Mouse (Mus musculus): Measurements from ENCODE around the gene Rprd1b. TPM values are rescaled to one million over a fixed set of nuclear protein-coding genes. Genes with fewer than 3 reads are reported as not detected.

Gene Rprd1b
- polyA plus RNA-seq, 1 experiment from 2014 or later, result 40.8 TPM

DNA sequence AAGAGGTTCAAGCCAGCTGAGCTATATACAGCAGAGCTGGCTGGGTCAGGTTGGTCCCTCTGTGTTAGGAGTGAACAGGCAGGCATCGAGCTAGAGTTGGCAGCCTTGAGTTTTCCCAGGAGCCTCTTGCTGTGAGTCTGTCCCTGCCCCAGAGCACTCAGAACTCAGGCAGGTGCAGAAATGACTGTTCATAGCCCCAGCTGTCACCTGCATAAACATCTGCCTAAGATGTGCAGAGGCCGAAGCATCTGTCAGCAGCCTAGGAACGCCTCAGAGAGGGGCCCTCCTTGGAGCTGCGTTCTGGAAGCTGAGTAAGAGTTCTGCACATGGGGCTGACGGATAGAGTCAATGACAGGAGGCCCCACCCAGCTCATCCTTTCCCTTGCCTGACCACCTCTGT lies 86.6 kb downstream of the Rprd1b start:
- H3K9ac ChIP-seq (replicated peaks), result no peak overlapping the region
- H3K27ac ChIP-seq, result no peak overlapping the region
- no peaks in the 10 kb centered on the region for H3K27me3 ChIP-seq
- H3K4me1 ChIP-seq (replicated peaks), result no peaks in the 10 kb centered on the region
- H3K4me2 ChIP-seq (replicated peaks), result no peak overlapping the region
- H3K36me3 ChIP-seq, result no peaks in the 10 kb centered on the region
- no peaks in the 10 kb centered on the region for H3K9me3 ChIP-seq
- ATAC-seq, result no peak
- WGBS, result 64% methylated on average over 5 of the region's 5 CpGs
- H3K4me3 ChIP-seq (replicated peaks), result no peak overlapping the region

DNA sequence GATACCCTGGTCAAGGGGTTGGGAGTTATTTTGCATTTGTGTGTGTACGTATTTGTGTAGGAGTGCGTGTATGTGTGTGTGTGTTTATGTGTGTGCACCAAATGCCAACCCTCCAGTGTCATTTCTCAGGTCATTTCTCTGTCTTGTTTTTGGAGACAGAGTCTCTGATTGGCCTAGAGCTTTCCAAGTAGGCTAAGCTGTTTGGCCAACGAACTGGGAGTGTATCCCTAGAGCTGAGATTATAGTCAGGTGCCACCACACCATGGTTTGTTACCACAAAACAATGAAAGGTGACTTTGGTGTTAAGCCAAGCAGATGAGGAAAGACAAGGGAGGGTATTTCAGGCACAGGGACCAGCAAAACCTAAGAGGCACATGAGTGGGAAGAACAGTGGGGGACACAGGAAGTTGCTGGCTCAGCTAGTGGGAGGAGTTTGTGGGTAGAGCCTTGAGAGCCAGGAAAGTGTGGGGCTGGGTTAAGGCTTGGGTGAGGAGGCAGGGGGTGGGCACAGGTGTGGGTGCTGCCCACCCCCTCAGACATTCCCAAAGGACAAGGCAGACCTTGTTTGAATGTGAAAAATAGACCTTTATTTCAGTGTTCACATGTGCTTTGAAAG lies 87.6 kb downstream of the Rprd1b start:
- Histone ChIP-seq H3K9ac (replicated peaks) (no peak overlapping the region), H3K27me3 (no peaks in the 10 kb centered on the region), H3K9me3 (no peaks in the 10 kb centered on the region), H3K36me3 (no peaks in the 10 kb centered on the region), H3K27ac (no peak overlapping the region), H3K4me1 (replicated peaks) (no peaks in the 10 kb centered on the region), H3K4me2 (replicated peaks) (no peak overlapping the region), H3K4me3 (replicated peaks) (no peak overlapping the region)
- ATAC-seq, result no peak
- 89% methylated on average over 3 of the region's 3 CpGs for WGBS

DNA sequence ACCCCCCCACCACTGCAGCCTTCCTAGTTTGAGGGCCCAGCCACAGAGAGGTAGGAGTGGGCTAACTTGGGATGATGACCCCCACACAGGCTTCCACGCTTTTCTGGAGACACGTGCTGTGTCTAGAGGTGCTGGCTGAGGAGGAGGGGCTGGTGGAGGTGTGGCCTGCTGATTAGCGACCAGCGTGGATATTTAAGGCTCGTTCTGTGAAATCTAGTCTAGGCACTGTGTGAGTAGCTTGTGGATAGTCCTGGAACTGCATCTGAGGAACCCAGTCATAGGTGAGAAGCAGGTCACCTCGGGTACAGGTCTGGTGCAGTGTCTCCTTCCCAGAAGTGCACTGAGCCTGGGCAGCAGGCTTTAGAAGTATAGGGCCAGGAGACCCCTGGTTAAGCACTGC lies 88.4 kb downstream of the Rprd1b start:
- no peak for ATAC-seq

DNA sequence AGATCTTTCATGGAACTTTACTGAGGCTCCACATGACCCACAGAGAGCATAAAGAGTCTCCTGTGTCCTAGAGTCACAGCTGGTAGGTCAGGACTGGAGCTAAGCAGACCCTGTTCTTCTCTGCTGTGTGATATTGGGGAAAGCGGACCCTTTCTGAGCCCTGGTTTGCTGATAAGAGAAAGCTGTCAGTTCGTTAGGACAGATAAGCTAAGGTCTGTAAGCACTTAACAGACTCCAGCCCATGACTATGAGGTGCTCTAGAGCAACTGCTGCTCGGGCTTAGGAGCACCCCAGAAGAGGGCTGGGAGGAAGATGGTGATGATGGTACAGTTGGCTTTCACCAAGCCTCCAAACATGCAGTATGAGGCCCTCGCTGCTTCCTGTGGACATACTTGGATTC lies 90.8 kb downstream of the Rprd1b start:
- no peak overlapping the region for H3K4me3 ChIP-seq (replicated peaks)
- H3K36me3 ChIP-seq, result no peaks in the 10 kb centered on the region
- no peak overlapping the region for H3K27ac ChIP-seq
- peaks cover 10% of the 10 kb centered on the region; the same call in 1 of the 2 replicates for H3K4me1 ChIP-seq (replicated peaks)
- H3K9me3 ChIP-seq, result no peaks in the 10 kb centered on the region
- no peak overlapping the region for H3K9ac ChIP-seq (replicated peaks)
- WGBS, result 83% methylated on average over 4 of the region's 4 CpGs
- no peaks in the 10 kb centered on the region for H3K27me3 ChIP-seq
- H3K4me2 ChIP-seq (replicated peaks), result no peak overlapping the region
- ATAC-seq, result no peak

More for the DNA sequence above, 88.4 kb downstream of the Rprd1b start:
- H3K4me2 ChIP-seq (replicated peaks), result no peak overlapping the region
- H3K4me3 ChIP-seq (replicated peaks), result no peak overlapping the region
- no peaks in the 10 kb centered on the region for H3K36me3 ChIP-seq
- no peaks in the 10 kb centered on the region for H3K9me3 ChIP-seq
- H3K27me3 ChIP-seq, result no peaks in the 10 kb centered on the region
- H3K9ac ChIP-seq (replicated peaks), result no peak overlapping the region
- H3K27ac ChIP-seq, result no peak overlapping the region
- WGBS, result 63% methylated on average over 6 of the region's 6 CpGs
- H3K4me1 ChIP-seq (replicated peaks), result peaks cover 4% of the 10 kb centered on the region; the same call in 1 of the 2 replicates

DNA sequence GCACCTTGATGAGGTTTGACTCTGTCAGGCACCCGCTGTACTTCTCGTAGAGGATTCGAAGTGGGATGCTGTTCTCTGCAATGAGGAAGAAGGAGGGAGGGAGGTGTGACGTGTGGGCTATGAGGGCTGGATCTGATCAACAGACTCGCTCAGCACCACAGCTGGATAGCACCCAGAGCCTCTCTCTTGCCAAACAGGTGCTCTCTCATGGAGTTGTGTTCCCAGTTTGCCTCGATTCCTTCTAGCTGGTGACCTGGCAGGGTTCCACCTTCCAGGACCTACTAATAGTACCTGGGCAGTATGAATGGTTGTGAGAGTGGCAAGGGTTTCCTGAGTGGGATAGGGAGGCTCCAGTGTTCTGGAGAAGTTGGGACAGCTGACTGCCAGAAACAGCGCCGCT lies 91.9 kb downstream of the Rprd1b start:
- Histone ChIP-seq H3K4me1 (replicated peaks) (peaks cover 10% of the 10 kb centered on the region; the same call in 1 of the 2 replicates), H3K4me2 (replicated peaks) (no peak overlapping the region), H3K36me3 (no peaks in the 10 kb centered on the region), H3K9me3 (no peaks in the 10 kb centered on the region), H3K27ac (no peak overlapping the region), H3K9ac (replicated peaks) (no peak overlapping the region), H3K27me3 (no peaks in the 10 kb centered on the region), H3K4me3 (replicated peaks) (no peak overlapping the region)
- WGBS, result 87% methylated on average over 8 of the region's 8 CpGs
- ATAC-seq, result no peak

DNA sequence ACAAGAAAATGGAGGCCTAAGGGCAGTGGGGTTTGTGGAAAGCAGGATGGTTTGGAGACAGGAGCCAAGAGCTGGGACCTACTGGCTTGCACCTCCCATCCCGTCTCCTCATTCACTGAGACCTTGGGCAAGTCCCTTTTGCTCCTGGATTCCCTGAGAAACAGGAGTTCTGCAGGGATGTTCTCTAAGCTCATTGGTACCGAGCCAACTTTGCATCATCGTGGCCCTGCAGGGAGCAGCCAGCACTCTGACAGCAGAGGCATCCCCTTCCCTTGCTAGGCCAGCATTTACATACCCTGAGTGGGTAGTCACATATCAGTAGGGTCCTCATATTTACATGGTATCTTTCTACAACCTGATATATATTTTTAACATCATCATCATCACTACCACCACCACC lies 92.6 kb downstream of the Rprd1b start:
- WGBS, result 87% methylated on average over 3 of the region's 3 CpGs
- no peak overlapping the region for H3K9ac ChIP-seq (replicated peaks)
- ATAC-seq, result no peak
- no peak overlapping the region for H3K4me2 ChIP-seq (replicated peaks)
- no peaks in the 10 kb centered on the region for H3K9me3 ChIP-seq
- H3K36me3 ChIP-seq, result no peaks in the 10 kb centered on the region
- H3K27ac ChIP-seq, result no peak overlapping the region
- peaks cover 10% of the 10 kb centered on the region; the same call in 1 of the 2 replicates for H3K4me1 ChIP-seq (replicated peaks)
- no peak overlapping the region for H3K4me3 ChIP-seq (replicated peaks)
- no peaks in the 10 kb centered on the region for H3K27me3 ChIP-seq

DNA sequence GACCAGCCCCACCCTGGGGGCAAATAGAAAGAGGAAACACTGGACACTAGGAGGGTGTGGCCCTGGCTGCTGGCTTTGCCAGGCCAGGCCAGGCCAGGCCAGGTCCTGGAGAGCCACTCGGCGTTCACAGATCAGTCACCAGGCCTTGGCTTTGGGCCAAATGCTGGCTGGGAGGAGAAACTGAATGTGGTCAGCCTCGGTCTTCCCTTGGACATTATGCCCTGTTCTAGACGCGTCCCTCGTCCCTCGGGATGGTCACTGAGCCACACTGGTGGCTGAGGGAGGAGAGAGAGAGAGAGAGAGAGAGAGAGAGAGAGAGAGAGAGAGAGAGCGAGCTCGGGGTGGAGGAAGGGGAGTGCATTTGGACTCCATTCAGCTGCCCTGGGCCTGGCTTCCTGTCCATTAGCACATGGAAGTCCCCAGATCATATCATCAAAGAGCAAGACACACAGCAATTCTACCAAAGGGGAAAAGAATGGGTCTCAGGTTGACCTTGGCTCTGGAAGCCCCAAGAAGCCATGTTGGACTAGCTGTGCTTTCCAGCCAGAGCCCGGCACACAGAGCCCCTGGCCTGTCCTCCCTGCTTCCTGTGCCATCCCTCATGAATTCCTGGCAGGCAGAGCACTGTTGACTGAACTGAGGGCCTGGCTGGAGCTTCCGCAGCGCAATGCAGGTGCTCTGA lies 93.5 kb downstream of the Rprd1b start:
- no peaks in the 10 kb centered on the region for H3K36me3 ChIP-seq
- peaks cover 10% of the 10 kb centered on the region; the same call in 1 of the 2 replicates for H3K4me1 ChIP-seq (replicated peaks)
- H3K9me3 ChIP-seq, result no peaks in the 10 kb centered on the region
- no peak overlapping the region for H3K4me2 ChIP-seq (replicated peaks)
- 77% methylated on average over 12 of the region's 12 CpGs for WGBS
- H3K9ac ChIP-seq (replicated peaks), result no peak overlapping the region
- no peak for ATAC-seq
- H3K27me3 ChIP-seq, result no peaks in the 10 kb centered on the region
- H3K4me3 ChIP-seq (replicated peaks), result no peak overlapping the region
- H3K27ac ChIP-seq, result no peak overlapping the region

DNA sequence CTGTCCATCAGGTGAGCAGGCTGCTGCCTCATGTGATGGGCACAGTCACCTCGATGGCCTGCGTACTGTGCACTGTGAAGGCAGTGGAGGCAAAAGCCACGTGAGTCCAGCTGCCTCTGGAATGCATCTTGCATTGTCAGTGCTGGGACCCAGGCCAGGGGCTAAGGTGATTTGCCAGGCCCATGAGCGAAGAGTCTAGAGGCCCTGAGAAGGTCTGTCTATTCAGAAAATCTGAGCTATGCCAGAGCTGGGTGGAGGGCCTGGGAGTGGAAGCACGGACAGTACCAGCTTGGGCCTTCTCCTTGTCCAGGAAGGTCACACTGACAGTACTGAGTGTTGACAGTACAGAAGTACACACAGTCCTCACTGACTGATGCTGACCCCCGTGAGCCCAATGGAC lies 94.5 kb downstream of the Rprd1b start:
- H3K27me3 ChIP-seq, result no peaks in the 10 kb centered on the region
- H3K27ac ChIP-seq, result no peak overlapping the region
- no peaks in the 10 kb centered on the region for H3K9me3 ChIP-seq
- no peak overlapping the region for H3K4me3 ChIP-seq (replicated peaks)
- 88% methylated on average over 6 of the region's 6 CpGs for WGBS
- no peak overlapping the region for H3K9ac ChIP-seq (replicated peaks)
- H3K4me2 ChIP-seq (replicated peaks), result no peak overlapping the region
- H3K4me1 ChIP-seq (replicated peaks), result peaks cover 10% of the 10 kb centered on the region; the same call in 1 of the 2 replicates
- no peak for ATAC-seq
- no peaks in the 10 kb centered on the region for H3K36me3 ChIP-seq

DNA sequence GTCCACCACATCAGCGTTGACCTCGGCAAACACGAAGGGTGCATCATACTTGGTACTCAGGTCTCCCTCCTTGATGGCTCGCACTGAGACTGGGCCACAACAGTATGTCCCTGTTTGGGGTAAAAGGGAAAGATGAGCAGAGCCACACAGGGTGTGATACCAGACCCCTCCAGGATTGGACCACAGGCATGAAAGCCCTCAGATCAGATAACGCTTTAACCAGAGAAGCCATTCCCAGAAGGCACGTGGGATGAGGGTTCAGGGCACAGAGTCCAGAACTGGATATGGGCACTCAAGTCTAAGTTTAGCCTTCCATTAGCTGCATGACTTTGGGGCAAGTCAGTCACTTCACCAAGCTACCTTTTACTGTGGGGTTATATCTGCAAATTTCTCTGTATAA lies 98.9 kb downstream of the Rprd1b start:
- Histone ChIP-seq H3K4me2 (replicated peaks) (no peak overlapping the region), H3K27me3 (no peaks in the 10 kb centered on the region), H3K36me3 (no peaks in the 10 kb centered on the region), H3K4me3 (replicated peaks) (no peak overlapping the region), H3K4me1 (replicated peaks) (peaks cover 20% of the 10 kb centered on the region), H3K27ac (no peak overlapping the region), H3K9me3 (no peaks in the 10 kb centered on the region), H3K9ac (replicated peaks) (no peak overlapping the region)
- WGBS, result 92% methylated on average over 6 of the region's 6 CpGs
- no peak for ATAC-seq

DNA sequence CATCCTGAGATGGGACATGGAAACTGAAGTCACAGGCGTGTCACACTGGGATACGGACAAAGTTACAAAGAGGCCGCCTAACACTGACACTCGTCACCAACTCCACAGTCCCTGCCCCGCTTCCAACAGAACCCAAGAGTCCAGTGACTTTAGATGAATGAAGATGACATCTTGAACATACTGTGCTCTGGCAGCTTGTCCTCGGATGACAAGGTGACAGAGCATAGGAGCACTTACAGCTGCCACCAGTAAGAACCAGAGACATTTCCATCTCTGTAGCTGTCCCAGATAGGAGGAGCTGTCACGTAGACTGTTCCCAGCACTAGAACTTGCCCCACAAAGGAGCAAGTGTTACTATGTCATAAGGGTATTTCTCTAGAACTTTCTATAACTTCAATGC lies 99.6 kb downstream of the Rprd1b start:
- Histone ChIP-seq H3K4me1 (replicated peaks) (peaks cover 20% of the 10 kb centered on the region), H3K9me3 (no peaks in the 10 kb centered on the region), H3K4me3 (replicated peaks) (no peak overlapping the region), H3K4me2 (replicated peaks) (no peak overlapping the region), H3K36me3 (no peaks in the 10 kb centered on the region), H3K27me3 (no peaks in the 10 kb centered on the region), H3K27ac (no peak overlapping the region), H3K9ac (replicated peaks) (no peak overlapping the region)
- no peak for ATAC-seq
- 87% methylated on average over 7 of the region's 7 CpGs for WGBS

DNA sequence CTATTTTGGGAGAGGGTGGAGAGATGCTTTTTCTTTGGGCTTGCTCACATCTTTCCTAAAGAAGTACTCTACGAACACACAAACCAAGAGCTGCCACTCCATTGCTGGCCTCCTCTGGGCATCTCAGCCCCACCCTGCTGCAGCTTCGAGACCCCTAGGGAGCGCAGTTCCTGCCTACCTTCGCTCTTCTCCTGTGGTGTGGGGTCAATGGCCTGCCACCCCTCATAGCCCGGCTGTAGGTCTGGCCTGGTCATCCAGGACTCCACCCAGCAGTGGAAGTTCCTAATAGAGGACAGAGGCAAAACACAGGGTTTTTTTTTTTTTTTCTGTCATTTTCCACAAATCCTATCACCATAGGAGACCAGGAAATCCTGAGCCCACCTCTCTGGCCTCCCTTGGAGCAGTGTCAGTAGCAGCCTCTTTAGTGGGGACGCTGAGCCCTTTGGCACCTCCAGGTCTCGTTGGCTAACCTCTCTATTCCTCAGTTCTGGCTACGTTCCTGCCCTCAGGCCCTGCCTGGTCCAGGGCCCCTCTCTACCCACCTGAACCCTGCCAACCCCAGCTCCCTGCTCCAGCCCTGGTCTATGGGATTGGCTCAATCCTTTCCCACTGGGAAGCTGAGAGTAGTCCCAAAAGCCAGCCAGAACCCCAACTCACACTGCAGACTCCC lies 100.3 kb downstream of the Rprd1b start:
- no peak overlapping the region for H3K27ac ChIP-seq
- no peaks in the 10 kb centered on the region for H3K27me3 ChIP-seq
- no peak for ATAC-seq
- no peak overlapping the region for H3K9ac ChIP-seq (replicated peaks)
- H3K9me3 ChIP-seq, result no peaks in the 10 kb centered on the region
- H3K4me3 ChIP-seq (replicated peaks), result no peak overlapping the region
- H3K36me3 ChIP-seq, result no peaks in the 10 kb centered on the region
- H3K4me1 ChIP-seq (replicated peaks), result peaks cover 20% of the 10 kb centered on the region
- WGBS, result 86% methylated on average over 8 of the region's 8 CpGs
- H3K4me2 ChIP-seq (replicated peaks), result no peak overlapping the region

DNA sequence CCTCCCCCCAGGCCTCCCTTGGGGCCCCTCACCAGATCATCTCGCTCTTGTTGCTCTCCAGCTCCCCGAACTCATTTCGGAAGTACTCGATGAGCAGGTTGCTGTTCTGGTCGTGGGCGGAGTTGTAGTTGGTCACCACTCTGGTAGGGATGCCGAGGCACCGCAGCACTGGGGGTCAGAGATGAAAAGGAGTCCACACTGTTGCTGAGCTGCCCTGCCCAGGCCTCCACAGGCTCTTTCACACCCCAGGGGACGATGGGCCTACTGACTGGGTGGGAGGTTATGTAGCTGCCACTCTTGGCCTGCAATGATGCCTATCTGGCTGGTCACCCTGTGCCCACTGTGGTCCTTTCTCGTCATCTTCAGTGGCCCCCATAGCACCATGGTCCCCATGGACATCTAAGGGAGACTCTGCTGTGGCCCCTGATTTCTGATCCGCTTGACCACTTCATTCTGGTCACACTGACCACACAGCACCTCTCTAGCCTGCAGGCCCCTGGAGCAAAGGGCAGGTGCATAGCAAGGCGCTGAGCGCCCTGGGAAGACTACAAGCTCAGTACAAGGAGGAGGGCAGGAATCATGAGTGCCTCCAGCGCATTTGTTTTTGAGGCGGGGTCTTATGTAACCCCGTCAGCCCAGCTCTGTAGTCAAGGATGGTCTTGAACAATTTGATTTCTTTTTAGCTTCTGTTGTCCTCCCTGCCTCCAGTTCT lies 101.2 kb downstream of the Rprd1b start:
- Histone ChIP-seq H3K4me2 (replicated peaks) (no peak overlapping the region), H3K9ac (replicated peaks) (no peak overlapping the region), H3K36me3 (no peaks in the 10 kb centered on the region), H3K27me3 (no peaks in the 10 kb centered on the region), H3K4me3 (replicated peaks) (no peak overlapping the region), H3K27ac (no peak overlapping the region), H3K4me1 (replicated peaks) (peaks cover 20% of the 10 kb centered on the region), H3K9me3 (no peaks in the 10 kb centered on the region)
- WGBS, result 89% methylated on average over 16 of the region's 16 CpGs
- ATAC-seq, result no peak
